Mouse (Mus musculus) megakaryocyte progenitor cell, adult 5-6 weeks (primary cell): Measurements from ENCODE around the gene Ift74. TPM values are rescaled to one million over a fixed set of nuclear protein-coding genes. Genes with fewer than 3 reads are reported as not detected.
"Not testable (repeated sequence)": the region's sequence is repeated elsewhere in the genome, so short reads cannot be mapped to it uniquely, and the experiment has no call there.

Experiments
- ATAC-seq: replicated peaks from 2 replicates; pipeline ENCODE4 v1.8.0; 2016; ENCODE audit warnings: mild to moderate bottlenecking, moderate TSS enrichment, inconsistent platforms; ENCODE audit not compliant: poor library complexity
- total RNA-seq, 2 experiments: library from RNA; stranded (forward) in 1 of 2; stranded (reverse) in 1 of 2; fragments of 157-497, 149-512 nt in 1 of 2; fragments of 200-1000 nt in 1 of 2; gene quantifications; 2 replicates each; pipeline versions ENCODE4 v1.2.3 to v1.2.4; 2015 to 2017

Ift74 gene
- total RNA-seq (2015) (14.8 and 18.6 TPM in 2 replicates), total RNA-seq (2017) (9.7 and 14.1 TPM in 2 replicates)

GRCm38 (mm10) chr4:94613972-94614626 lies at the start of gene Ift74:
Ift74 (plus strand) TSS chr4:94614491.
- peak; percentile 100 for ATAC-seq

DNA sequence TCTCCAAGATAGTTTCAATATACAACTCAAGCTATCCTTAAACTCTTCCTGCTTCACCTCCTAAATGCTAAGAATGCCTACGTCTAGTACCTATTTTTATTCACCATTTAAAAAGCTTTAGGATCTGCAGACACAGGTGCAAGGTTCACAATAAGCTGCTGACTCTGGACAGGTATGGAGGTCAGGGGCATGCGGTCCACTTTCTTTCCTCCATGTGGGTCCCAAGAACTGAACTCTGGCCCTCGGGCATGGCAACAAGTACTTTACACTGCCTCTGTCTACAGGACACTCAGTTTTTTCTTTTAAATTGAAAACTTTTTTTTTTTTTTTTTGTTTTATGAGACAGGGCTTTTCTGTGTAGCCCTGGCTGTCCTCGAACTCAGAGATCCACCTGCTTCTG lies 41.6 kb upstream of the Ift74 start:
- no peak for ATAC-seq

DNA sequence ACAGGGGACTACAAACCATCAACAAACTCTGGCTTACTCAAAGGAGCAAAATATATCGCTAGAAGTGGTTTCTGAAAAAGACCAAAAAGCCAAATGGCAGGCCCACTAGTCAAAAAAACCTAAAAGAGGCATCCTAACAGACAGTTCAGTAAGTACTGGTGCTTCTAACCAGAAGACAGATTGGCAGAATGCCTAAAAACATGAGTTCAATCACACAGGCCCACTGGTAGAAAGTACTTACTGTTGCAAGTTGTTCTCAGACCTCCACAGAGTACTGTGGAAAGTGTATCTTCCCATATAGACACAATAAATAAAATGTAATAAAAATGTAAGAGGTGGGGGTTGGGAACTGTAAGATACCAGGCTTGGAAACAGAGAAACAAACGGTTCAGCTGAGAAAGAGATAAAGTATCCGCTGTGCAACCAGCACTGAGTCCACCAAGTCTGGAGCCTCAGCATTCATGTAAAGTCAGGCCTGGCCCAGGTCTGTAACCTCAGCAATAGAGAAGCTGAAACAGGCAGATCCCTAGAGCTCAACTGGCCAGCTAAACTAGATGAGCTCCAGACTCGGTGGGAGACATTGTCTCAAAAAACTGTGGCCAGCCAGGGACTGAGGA lies 22.4 kb upstream of the Ift74 start:
- peak; percentile 67 for ATAC-seq

GRCm38 (mm10) chr4:94592709-94593108 lies 21.6 kb upstream of the Ift74 start:
- no peak for ATAC-seq

GRCm38 (mm10) chr4:94601395-94601794 lies 12.9 kb upstream of the Ift74 start:
- no peak for ATAC-seq

GRCm38 (mm10) chr4:94602496-94603030 lies 11.7 kb upstream of the Ift74 start:
- ATAC-seq, result peak; percentile 49

DNA sequence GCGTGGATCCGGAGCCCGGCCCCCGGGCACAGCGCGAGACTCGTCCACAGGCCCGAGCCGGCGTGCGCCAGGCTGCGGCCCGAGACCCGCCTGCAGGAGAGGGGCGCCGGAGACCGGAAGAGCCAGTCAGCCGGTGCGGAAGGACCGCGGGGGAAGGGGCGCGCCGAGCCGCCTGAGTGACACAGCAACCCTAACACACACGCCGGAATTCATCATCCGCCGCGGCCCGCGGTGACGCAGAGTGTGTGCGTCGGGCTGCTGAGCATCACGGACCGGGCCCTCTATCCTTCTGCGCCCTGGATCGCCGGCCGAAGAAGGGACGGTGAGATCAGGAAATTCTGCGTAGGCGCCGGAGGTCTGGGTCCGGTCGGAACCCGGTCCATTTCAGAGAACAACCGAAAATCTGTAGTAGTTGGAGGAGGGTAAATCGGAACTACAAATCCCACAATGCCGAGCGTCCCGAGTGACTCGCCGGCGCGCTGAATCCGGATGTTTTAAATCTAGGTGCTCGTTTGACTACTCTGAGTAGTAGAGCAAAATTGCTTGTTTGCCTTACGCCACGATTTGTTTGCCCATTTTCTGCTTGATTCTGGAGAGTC lies 11.2 kb upstream of the Ift74 start, which contains the start of gene Plaa:
TSS of gene Plaa (minus strand) at position 214 of the 599 bp plus-strand sequence.
- peak; percentile 97 for ATAC-seq

- ATAC-seq, result no peak
Observed at GRCm38 (mm10) chr4:94604452-94605019, 9.8 kb upstream of the Ift74 start.

- no peak for ATAC-seq
Observed at GRCm38 (mm10) chr4:94605591-94605990, 8.7 kb upstream of the Ift74 start.

GRCm38 (mm10) chr4:94610339-94610738 lies 4.0 kb upstream of the Ift74 start:
- no peak for ATAC-seq

DNA sequence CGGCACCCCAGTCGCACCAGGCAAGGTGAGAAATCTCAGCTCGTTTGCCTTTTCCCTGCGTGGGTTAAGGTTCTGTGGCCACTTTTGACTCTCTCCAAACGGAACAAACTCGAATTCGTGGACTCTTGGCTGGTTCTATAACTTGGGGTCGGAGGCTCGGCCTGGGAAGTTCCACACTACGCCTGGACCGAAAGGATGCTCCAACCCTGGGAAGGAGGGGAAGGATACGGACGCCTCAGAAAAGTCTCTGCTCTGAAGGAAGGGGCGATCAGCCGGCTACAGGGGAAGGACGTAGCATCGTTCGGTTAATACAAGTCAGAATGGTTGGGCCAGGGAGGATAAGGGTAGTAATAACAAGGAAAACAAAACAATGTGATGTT lies 326 bp downstream of the Ift74 start:
- ATAC-seq, result peak; percentile 41

DNA sequence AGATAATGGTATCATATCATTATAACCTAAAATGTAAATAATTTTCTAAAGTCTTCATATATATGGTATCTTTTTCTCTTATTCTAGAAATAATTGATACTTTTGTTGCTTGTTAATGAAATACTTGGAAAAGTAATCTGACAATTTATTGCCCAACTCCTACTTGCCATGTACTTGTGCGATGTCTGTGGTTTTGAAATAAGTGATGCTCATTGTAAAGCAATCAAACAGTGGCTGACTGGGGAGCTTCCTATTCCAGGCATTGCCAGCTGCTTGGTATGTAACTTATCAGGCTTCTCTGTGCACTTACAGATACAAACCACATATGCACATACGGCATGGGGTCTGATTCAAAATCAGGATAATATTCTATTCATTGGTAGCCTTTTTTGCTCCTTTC lies 5.8 kb downstream of the Ift74 start:
- ATAC-seq, result no peak

GRCm38 (mm10) chr4:94643141-94643540 lies 28.9 kb downstream of the Ift74 start:
- ATAC-seq, result no peak

GRCm38 (mm10) chr4:94649920-94650319 lies 35.6 kb downstream of the Ift74 start, which contains the start of gene Lrrc19:
Lrrc19 (minus strand) TSS chr4:94650144.
- no peak for ATAC-seq

DNA sequence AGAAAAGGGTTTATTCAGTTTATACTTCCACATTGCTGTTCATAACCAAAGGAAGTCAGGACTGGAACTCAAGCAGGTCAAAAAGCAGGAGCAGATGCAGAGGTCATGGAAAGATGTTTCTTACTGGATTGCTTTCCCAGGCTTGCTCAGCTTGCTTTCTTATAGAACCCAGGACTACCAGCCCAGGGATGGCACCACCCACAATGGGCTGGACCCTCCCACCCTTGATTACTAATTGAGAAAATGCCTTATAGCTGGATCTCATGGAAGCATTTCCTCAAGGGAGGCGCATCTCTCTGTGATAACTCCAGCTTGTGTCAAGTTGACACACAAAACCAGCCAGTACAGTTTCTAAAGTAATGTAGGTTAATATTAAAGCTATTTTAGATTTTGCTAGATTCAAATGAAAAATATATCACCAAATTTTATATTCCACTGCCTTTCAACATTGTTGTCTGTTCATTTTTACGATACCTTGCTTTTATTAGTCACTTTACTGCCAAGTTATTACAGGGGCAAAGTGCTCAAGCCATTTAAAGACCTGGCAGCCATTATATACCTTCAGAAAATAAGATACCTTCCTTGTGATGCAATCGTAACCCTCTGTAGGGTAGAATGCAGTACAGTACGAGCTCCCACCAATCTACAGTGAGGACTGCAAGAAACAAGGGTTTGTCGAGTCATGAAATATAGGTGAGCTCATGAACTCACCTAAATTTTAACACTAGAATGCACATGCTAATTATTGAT lies 36.3 kb downstream of the Ift74 start:
- not testable (repeated sequence) for ATAC-seq

DNA sequence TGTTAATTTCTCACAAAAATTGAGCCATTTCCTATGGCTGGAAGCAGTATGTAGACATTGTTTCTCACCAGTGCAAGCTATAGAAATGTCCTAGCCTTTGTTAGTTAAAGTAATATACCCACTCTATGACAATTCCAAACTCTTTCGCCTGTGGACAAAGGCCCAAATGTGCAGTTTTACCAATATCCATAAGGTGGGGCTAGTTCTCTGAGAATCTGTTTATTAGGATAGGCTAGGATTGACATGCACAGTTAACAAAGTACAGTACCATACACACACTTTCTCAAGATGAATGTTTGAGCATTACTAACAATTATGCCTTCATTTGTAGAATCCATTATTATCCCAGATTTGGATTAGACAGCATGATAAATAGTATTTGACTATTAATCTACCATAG lies 55.4 kb downstream of the Ift74 start:
- ATAC-seq, result peak; percentile 99

- ATAC-seq, result no peak
Observed at GRCm38 (mm10) chr4:94680662-94681061, 66.4 kb downstream of the Ift74 start.

DNA sequence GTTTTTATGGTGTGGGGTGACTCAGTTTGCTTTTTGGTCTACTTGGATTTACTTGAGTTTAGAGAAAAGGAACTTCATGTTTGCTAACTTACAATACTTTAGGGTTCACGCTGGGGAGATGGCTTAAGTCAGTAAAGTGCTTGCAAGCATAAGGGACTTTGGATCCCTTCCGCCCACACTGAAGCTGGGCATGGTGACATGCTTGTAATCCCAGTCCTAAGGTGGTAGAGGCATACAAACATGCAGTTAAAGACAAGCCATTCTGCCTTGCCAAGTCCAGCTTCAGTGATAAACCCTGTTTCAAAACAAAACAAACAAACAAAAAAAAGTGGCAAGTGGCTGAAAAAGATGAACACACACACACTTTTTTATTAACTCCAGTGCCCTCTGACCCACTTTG lies 66.9 kb downstream of the Ift74 start:
- no peak for ATAC-seq

DNA sequence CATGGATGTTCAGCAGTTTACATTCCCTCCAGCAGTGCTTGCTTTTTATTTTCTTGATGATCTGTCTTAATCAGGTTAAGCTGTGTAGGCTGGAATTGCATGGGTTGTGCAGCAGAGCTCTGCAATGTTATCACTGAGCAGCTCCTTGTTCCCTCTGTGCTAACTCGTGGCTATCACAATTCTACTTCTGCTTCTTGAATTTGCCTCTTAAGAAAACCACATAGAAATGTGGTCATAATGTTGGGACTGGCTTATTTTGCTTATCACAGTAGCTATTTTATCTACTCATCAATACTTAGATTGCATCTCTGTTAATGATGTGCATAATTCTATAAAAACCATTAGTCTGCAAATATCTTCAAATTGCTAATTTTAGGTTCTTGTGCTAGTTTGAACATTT lies 67.7 kb downstream of the Ift74 start:
- peak; percentile 91 for ATAC-seq

DNA sequence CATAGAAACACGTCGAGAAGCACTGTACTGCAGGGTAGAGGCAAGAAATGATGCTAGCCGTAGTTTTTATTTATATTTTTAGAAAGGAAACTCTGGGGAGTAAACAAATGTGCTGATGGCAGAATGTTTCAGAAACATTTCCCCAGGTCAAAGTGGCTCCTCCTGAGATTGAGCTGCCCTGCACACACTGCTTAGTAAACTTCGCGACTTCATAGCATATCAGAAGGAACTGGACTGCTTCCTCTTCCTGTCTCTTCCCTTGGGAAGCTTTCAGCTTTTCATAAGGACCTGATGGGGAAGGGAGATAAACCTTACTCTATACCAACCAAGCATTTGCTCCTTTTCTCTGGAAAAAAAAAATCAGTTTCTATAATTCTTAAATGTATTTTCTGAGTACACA lies 69.0 kb downstream of the Ift74 start:
- ATAC-seq, result no peak

DNA sequence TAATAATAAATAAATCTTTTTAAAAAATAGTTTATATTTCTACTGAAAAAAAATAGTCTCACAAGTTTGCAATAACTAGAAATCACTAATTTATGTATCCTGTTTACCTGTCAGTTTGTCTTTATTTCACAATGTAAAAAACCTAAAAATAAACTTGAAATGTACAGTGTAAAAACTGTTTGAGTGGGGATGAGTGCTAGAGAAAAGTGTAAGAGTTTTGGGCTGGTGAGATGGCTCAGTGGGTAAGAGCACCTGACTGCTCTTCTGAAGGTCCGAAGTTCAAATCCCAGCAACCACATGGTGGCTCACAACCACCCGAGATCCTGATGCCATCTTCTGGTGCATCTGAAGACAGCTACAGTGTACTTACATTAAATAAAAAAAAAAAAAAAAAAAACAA lies 75.5 kb downstream of the Ift74 start:
- ATAC-seq, result not testable (repeated sequence)
